Mouse (Mus musculus): ENCODE data around the gene Eif4e3. TPM values are rescaled to one million over a fixed set of nuclear protein-coding genes. Genes with fewer than 3 reads are reported as not detected.

Eif4e3 gene
- total RNA-seq (2023), result 10 to 100 TPM; 46.2 to 46.8 TPM

DNA sequence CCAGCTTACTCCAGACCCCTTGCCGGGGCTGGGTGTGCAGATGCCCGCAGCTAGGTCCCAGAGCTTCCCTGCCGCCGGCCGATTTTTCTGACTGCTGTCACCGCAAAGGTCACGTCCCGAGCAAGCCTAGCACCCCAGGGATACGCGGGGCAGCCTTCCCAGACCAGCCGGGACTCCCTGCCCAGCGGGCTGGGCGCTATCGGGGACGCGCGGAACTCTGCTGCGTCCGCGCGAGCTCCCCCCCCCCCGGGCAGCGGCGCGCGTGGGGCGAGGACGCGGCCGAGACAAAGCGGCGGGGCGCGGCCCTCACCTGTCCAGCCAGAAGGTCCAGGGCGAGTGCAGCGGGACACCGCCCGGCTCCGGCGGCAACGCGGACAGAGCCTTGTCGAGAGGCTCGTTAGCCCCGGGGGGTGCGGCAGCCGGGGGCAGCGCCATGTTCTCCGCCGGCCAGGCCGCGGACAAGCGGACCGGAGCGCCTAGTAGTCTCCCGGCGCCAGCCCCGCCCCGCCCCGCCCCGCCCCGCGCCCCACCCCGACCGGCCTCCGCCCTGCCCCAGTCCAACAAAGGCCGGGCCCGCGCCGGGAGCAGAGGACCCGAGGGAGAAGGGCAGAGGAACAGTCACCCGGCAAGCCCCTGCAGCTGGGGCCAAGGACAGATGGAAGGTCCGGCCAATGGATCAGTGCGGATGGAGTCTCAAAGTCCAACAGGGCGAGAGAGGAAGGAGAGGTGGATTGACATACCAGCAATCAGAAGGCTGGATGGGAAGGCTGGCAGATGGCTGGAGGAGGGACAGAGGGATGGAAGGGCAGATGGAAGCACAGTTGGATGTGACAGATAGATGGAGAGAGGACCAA, at the start of gene Eif4e3, which contains the start of gene Gm20696:
Eif4e3 (minus strand) TSS at position 454 of the 854 bp plus-strand sequence.
Gm20696 (minus strand) TSS at position 480 of the 854 bp plus-strand sequence.

DNA sequence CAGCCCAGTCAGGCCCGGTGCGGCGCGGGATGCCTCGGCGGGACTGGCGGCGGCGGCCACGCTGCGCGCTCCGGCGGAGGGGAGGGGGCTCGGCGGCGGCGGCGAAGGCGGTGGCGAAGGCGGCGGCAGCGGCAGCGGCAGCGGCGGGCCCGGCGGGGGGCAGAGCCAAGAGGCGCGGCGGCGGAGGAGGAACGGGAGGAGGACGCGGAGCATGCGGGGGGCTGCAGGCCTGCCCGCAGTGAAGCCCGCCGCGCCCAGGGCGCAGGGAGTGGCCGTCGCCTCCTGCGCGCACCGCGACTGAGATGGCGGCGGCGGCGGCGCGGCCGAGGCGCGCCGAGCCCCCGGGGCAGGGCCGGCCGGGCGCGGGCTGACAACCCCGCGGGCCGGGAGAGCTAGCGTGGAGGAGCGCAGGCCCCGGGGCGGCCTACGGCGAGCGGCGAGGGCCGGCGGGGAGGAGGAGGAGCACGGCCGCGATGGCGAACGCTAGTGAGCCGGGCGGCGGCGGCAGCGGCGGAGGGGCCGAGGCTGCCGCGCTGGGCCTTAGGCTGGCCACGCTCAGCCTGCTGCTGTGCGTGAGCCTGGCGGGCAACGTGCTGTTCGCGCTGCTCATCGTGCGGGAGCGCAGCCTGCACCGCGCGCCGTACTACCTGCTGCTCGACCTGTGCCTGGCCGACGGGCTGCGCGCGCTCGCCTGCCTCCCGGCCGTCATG, 25.8 kb upstream of the Eif4e3 start, which contains the start of gene Gpr27:
Gpr27 (plus strand) TSS at position 474 of the 710 bp plus-strand sequence.

Other genes with a start within 250 kb of the Eif4e3 start
- 100 to 1,000 TPM; 117 to 144 TPM for gene Foxp1, start 144.1 kb downstream of the Eif4e3 start, total RNA-seq (2023)
- gene Gm20696, start within 50 bp of the Eif4e3 start, total RNA-seq (2023), result 10 to 100 TPM; 17.8 to 18.4 TPM
- 10 to 100 TPM; 28.6 to 31.6 TPM for gene Gpr27, start 25.9 kb upstream of the Eif4e3 start, total RNA-seq (2023)
- gene Prok2, start 59.6 kb upstream of the Eif4e3 start, total RNA-seq (2023), result 10 to 100 TPM; 11.0 to 11.9 TPM